Mouse (Mus musculus): Measurements from ENCODE around the gene Wdfy3. TPM values are rescaled to one million over a fixed set of nuclear protein-coding genes. Genes with fewer than 3 reads are reported as not detected.
"Not testable (repeated sequence)": the region's sequence is repeated elsewhere in the genome, so short reads cannot be mapped to it uniquely, and the experiment has no call there.

Wdfy3 gene
- total RNA-seq, 4 experiments from 2014 or later = 26.5 to 32.5 (median 29.4) TPM

GRCm38 (mm10) chr5:102001026-102001425 is 68.7 kb downstream of the Wdfy3 start:
- no peak for DNase-seq (ENCODE audit: low spot score)

GRCm38 (mm10) chr5:101998971-101999370 is 70.8 kb downstream of the Wdfy3 start:
- DNase-seq (ENCODE audit: low spot score) = no peak

GRCm38 (mm10) chr5:101996036-101996735 is 73.5 kb downstream of the Wdfy3 start:
- DNase-seq (ENCODE audit: low spot score) = no peak

GRCm38 (mm10) chr5:101995451-101995995 is 74.2 kb downstream of the Wdfy3 start:
- no peak for DNase-seq (ENCODE audit: low spot score)

GRCm38 (mm10) chr5:101993996-101994395 is 75.7 kb downstream of the Wdfy3 start:
- DNase-seq (ENCODE audit: low spot score) = no peak

- DNase-seq (ENCODE audit: low spot score) = no peak
These were observed 76.6 kb downstream of the Wdfy3 start for GRCm38 (mm10) chr5:101992969-101993670.

GRCm38 (mm10) chr5:101990298-101990845 is 79.3 kb downstream of the Wdfy3 start:
- DNase-seq (ENCODE audit: low spot score) = no peak

- no peak for DNase-seq (ENCODE audit: low spot score)
These were observed 81.2 kb downstream of the Wdfy3 start for GRCm38 (mm10) chr5:101988476-101988875.

- DNase-seq (ENCODE audit: low spot score) = no peak
These were observed 83.0 kb downstream of the Wdfy3 start for GRCm38 (mm10) chr5:101986694-101987093.

- DNase-seq (ENCODE audit: low spot score) = peak; percentile 52
These were observed 87.5 kb downstream of the Wdfy3 start for GRCm38 (mm10) chr5:101982239-101982638.

GRCm38 (mm10) chr5:101979594-101979993 is 90.1 kb downstream of the Wdfy3 start:
- DNase-seq (ENCODE audit: low spot score) = no peak

GRCm38 (mm10) chr5:101972594-101972993 is 97.1 kb downstream of the Wdfy3 start:
- DNase-seq (ENCODE audit: low spot score) = not testable (repeated sequence)

- DNase-seq (ENCODE audit: low spot score) = peak; percentile 57
These were observed 101.4 kb downstream of the Wdfy3 start for GRCm38 (mm10) chr5:101968153-101968851.

GRCm38 (mm10) chr5:101967832-101968152 is 101.9 kb downstream of the Wdfy3 start:
- peak; percentile 64 for DNase-seq (ENCODE audit: low spot score)

GRCm38 (mm10) chr5:101962824-101963223 is 106.9 kb downstream of the Wdfy3 start:
- no peak for DNase-seq (ENCODE audit: low spot score)

GRCm38 (mm10) chr5:101959369-101959768 is 110.4 kb downstream of the Wdfy3 start:
- DNase-seq (ENCODE audit: low spot score) = no peak

GRCm38 (mm10) chr5:101958941-101959340 is 110.8 kb downstream of the Wdfy3 start:
- DNase-seq (ENCODE audit: low spot score) = no peak

- no peak for DNase-seq (ENCODE audit: low spot score)
These were observed 112.3 kb downstream of the Wdfy3 start for GRCm38 (mm10) chr5:101957419-101957818.

- no peak for DNase-seq (ENCODE audit: low spot score)
These were observed 115.1 kb downstream of the Wdfy3 start for GRCm38 (mm10) chr5:101954393-101955340.

GRCm38 (mm10) chr5:101951918-101952317 is 117.8 kb downstream of the Wdfy3 start:
- DNase-seq (ENCODE audit: low spot score) = no peak

GRCm38 (mm10) chr5:101949323-101949722 is 120.4 kb downstream of the Wdfy3 start:
- DNase-seq (ENCODE audit: low spot score) = no peak

All from heart, adult 8-10 months (tissue).